Mouse (Mus musculus): Measurements from ENCODE around the gene Mphosph9.
"Not testable (repeated sequence)": the region's sequence is repeated elsewhere in the genome, so short reads cannot be mapped to it uniquely, and the experiment has no call there.

Gene Mphosph9

DNA sequence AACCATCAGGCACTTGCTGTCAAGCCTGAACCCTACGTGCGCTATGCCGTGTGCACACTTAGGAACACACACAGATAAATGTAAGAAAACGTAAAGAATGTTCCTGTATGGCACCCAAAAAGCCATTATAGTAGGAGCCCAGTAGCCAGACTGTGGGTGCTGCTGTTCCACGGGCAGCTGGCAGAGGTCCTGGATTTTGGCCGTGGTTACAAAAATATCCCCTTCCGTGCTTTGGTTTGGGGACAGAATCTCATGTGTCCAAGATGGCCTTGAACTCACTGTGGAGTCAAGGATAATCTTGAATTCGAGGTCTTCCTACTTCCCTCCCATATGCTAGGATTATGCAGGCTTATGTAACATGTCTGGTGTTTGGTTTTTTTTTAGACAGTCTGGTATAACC is 15.1 kb upstream of the Mphosph9 start:
- no peak for DNase-seq (ENCODE audit: low read depth, low spot score)

DNA sequence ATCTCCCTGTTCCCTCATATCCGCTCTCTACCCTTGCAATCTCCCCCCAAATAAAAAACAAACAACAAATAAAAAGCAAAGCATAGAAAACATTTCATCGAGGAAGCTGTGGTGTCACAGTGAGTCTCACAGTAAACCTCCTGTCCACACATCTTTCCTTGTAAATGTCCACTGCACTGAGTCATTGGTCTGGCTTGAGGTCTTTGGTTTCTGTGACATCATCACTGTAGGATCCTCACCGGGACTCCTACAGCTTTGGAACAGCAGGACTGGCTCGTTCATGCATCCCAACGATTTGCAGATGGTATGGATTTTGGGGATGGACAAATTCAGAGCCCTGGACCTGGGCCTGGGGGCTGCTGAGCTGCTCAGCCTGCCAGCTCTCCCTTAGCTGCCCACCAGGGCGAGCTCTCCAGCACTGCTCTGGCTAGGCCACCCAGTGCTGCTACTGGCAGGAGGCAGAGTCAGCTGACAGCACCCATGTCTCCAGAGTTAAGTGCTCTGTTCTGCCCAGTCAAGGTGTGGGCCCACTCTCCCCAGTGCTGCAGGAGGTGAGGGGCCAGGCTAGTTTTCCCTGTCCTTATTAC is 14.1 kb upstream of the Mphosph9 start:
- not testable (repeated sequence) for DNase-seq (ENCODE audit: low read depth, low spot score)

DNA sequence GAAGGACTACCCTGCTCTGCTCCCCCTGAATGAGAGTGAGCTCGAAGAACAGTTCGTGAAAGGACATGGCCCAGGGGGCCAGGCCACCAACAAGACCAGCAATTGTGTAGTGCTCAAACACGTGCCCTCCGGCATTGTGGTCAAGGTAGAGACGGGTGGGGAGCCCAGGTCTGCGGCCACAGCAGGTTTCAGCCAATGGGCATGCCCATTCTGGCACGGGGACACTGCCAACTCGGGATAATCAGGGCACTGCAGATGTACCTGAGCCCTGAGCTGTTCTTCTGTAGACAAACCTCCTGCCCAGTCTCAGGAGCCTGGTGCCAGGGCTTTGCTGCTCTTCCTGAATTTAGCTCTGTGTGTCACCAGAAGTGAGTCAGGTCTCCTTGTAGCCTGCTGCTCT is 11.0 kb upstream of the Mphosph9 start:
- no peak for DNase-seq (ENCODE audit: low read depth, low spot score)

DNA sequence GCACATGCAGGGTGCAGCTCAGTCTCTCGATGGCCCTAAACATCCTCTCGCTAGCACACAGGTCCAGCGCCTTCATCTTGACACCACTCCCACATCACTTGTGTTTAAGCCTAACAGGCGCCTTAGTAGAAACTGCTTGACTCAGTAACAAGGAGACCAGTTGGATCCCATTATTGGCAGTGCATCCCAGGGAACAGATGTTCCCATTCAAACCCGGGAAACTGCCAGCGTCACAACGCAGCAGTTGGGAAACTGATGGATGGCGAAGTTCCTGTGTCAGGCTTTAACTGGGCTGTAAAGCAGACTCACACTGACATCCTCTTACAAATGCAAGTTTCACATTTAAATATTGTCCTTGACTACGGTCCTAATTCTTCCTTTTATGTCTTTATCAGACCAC is 10.1 kb upstream of the Mphosph9 start:
- DNase-seq (ENCODE audit: low read depth, low spot score), result no peak

DNA sequence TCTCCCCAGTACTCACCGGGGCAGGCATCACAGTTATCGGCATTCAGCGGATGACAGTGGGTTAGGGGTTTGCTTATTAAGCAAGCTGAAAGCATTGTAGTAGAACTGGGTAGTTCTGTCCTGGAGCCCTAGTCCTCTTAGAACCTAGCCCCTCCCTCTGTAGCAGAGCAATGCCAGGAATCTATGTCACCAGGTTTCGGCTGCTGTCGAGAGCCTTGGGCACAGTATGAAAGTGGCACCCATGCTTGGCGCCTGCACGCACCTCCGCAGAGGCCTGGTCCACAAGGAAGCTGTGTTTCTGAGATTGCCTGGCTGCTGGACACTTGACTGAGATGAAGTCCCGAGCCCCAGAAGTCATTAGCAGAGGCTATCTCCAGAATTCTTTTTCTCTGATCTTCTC is 9.3 kb upstream of the Mphosph9 start:
- DNase-seq (ENCODE audit: low read depth, low spot score), result no peak

DNA sequence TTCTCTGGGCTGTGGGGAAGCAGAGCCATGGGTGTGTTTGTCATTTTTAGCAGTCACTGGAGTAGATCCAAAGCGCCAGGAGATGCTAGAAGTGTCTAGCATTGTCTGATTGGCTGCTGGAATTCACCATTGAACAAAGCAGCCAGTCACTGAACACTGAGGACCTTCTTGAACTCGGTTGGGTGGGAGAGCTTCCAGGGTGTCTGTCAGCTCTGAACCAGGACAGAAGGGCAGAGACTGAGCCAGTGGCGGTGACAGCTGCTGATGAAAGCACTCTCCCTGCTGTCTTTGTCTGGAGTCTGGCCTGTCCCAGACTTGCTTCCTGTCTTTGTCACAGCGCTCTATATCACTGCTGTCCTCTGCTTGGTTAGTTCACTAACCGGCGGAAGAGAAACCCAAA is 6.6 kb upstream of the Mphosph9 start:
- DNase-seq (ENCODE audit: low read depth, low spot score), result no peak

DNA sequence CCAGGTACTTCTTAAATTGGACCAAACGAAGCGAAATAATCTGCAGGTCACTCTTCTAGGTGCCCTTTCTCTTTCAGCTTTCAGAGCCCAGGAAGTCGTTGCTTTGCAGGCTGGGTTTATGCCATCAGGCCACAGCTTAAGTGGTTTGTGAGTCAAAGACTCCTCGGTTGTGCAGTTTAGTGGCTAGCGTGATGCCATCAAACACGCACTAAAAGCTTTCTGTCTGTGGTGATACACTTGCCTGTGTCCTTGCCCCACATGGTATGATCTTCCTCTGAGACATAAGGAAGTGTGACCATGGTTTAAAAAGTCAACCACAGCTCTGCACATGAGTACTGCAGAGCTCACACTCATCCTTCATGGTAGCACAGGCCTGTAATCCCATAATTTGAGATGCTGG is 2.3 kb upstream of the Mphosph9 start:
- DNase-seq (ENCODE audit: low read depth, low spot score), result no peak

DNA sequence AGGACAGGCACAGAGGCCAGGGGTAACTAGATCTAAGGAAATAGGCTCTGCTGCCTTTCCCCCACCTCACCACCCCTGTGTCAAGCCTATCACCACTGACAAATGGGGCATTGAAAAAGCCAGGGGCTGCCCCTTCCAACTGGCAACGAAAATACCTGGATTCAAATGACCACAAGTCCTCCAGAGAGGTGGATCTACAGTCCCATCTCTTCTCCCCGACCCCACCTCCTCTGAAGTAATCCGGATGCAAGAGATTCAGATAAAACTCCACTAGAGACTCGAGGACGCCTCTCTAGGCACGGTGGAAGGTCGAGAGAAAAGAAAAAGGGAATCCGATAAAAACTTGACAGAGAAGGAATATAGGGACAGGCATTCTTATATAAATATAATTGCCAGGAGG is 943 bp downstream of the Mphosph9 start:
- no peak for DNase-seq (ENCODE audit: low read depth, low spot score)

DNA sequence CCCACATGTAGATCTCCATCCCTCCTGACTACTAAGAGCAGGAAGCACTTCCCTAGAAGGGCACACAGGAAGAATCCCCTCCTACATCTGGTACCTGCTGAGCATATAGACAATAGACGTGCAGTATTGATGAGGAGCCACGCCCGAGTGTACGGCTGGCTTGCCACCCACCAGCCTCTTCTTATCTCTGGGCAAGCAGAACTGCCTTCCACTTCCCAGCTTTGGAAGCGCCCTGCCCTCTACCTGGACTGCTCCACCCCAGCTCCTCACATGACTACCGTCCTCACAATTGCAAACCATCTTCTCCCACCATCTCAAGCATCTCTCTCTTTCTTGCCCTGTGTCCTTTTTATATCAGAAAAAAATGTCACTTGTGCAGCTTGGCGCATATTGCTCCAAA is 10.1 kb downstream of the Mphosph9 start:
- no peak for DNase-seq (ENCODE audit: low read depth, low spot score)

DNA sequence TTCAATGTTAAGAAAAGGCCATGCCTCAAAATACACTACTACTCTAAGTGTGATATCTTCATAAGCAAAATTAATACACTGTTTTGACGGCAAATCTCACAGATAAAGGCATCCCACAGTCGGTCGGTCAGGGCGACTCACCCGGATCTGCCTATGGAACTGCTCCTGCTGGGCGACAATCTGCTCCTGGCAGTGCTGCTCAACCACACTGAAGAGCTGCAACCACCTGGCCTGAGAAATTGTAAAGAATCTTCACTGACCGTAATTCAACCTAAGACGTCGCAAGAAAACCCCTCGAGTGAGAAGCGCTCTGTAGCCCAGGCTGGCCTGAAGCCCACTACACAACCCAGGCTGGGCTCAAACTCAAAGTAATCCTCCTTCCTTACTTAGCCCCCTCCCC is 11.8 kb downstream of the Mphosph9 start:
- no peak for DNase-seq (ENCODE audit: low read depth, low spot score)

DNA sequence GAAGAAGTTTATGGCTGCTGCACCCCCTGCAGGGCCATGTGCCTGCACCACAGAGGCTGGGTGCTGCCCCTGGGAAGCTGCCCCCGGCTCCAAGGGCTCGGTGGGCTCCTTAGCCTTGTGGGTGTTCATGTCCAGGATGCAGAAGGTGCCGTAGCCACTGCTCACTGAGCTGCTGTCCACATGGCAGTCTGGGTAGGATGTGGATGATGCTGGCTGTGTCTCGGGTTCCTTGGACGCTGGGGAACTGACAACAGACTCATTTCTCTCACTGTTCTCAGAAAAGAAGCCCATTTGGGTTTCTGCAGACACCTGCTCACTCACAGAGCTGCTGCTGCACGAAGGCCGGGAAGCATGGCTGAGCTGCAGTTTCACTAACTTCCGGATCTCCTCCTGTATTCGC is 12.3 kb downstream of the Mphosph9 start:
- no peak for DNase-seq (ENCODE audit: low read depth, low spot score)

DNA sequence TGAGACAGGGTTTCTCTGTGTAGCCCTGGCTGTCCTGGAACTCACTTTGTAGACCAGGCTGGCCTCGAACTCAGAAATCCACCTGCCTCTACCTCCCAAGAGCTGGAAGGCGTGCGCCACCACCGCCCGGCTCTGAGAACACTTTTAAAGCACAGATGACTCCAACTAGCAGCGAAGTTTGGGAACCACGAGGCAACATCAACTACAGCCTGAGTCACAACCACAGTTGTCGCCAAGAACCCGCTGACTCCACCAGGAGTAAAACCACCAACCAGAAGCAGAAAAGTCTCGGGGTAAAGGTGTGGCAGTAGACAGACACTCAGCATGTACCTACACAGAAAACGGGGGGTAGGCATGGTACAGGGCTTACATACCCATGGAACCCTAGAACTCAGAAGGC is 17.7 kb downstream of the Mphosph9 start:
- no peak for DNase-seq (ENCODE audit: low read depth, low spot score)

DNA sequence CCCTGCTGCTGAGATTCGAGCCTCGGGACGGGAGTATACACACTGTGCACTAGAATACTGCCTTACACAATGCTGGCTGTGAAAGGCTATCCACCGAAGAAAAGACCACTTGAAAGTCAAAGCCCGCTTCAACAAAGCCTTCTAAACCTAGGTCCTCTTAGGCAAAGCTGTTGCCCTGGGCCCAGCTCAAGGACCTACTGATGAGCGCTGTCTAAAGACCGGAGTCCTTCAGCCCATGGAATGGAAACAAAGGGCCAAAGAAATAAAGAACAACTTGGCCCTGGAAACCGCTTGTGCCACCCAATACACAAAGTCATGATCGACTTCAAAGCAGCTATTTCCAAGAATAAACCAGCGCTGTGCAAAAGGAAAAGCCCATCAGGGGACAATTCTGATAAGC is 18.6 kb downstream of the Mphosph9 start:
- DNase-seq (ENCODE audit: low read depth, low spot score), result no peak

DNA sequence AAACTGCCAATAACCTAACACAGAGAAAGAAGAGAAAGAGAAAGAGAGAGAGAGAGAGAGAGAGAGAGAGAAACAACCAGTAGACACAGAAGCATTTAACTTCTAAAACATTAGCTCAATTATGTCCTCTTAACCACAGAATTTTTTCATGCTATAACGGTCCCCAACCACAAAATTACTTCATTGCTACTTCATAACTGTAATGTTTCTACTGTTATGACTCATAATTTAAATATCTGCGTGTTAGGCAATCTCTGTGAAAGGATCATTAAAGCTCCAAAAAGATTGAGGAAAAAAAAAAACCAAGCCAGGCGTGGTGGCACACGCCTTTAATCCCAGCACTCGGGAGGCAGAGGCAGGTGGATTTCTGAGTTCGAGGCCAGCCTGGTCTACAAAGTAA is 24.9 kb downstream of the Mphosph9 start:
- not testable (repeated sequence) for DNase-seq (ENCODE audit: low read depth, low spot score)

DNA sequence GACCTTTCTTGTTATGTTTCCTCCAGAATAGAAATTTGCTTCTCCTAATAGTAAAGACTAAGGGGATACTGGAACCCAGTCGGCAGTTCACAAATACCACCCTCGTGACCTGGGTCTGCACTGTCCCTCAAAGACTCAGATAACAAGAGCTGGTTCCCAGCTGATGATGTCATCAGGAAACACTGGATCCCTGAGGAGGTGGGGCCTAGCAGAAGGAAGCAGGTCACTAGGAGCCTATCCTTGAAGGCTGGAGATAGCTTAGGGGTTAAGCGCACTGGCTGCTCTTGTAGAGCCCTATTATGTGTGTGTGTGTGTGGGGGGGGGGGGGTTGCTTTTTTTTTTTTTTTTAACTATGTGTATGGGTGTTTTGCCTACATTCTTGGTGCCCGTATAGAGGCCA is 27.6 kb downstream of the Mphosph9 start:
- DNase-seq (ENCODE audit: low read depth, low spot score), result no peak

DNA sequence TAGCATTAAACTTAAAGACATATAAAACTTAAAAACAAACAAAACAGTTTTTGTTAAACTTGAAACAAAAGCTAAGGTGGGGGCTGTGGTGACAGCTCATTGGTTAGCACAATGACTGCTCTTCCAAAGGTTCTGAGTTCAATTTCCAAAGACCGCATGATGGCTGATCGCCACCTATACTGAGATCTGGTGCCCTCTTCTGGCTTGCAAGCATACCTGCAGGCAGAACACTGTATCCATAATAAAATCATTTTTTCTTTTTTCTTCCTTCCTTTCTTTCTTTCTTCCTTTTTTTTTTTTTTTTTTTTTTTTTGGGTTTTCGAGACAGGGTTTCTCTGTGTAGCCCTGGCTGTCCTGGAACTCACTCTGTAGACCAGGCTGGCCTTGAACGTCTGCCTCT is 28.5 kb downstream of the Mphosph9 start:
- DNase-seq (ENCODE audit: low read depth, low spot score), result peak; percentile 9

DNA sequence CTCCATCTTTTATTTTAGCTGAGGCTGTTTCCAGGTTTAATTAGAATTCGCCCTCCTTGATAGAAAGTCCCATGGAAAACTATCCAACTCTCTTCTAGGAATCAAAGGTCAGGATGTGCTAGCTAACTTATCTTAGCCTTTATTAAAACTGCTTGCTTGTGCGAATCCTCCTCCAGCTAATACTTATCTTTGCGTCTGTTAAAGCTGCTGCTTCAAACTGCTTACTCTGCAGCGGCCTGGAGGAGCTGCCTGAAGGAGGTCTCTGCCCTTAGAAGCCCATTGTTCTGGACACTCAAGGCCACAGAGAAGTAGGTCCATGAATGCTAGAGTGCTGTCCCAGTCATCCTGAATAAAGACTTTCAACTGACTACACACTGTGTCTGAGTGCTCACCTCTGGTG is 31.3 kb downstream of the Mphosph9 start:
- DNase-seq (ENCODE audit: low read depth, low spot score), result no peak

DNA sequence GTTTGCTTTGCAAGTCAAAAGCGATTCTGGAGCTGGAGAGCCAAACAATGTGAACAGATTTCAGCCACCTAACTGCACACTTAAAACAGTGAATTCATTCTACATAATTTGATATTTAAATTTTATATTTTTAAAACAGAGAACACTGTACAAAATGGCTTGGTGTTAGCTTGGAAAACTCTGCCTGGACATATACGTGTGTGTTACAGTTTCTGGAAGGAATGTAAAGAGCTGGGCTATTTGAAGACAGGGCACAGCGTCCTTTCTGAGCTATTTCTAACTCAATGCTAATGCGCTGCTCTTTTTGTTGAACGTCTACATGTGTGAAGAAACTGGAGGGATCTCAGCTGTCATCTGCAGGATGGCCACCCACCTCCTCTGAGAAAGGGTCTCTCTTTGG is 33.8 kb downstream of the Mphosph9 start:
- no peak for DNase-seq (ENCODE audit: low read depth, low spot score)

DNA sequence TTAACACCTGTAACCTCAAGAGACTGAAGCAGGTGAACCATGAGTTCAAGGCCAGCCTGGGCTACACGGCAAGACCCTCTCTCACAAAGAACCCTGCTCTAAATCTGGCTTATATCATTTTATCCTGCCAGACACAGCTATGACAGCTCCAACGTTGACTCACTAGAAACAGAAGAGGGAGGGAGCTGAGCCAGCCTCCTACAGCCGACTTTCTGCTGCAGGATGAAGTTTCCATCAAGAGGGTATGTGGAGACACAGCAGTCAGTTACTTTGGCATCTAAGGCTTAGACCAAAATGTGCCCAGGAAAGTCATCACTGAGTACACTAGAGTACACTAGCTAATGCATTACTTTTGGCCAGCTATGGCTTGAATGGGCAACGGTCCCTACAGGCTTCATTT is 37.6 kb downstream of the Mphosph9 start:
- DNase-seq (ENCODE audit: low read depth, low spot score), result no peak

DNA sequence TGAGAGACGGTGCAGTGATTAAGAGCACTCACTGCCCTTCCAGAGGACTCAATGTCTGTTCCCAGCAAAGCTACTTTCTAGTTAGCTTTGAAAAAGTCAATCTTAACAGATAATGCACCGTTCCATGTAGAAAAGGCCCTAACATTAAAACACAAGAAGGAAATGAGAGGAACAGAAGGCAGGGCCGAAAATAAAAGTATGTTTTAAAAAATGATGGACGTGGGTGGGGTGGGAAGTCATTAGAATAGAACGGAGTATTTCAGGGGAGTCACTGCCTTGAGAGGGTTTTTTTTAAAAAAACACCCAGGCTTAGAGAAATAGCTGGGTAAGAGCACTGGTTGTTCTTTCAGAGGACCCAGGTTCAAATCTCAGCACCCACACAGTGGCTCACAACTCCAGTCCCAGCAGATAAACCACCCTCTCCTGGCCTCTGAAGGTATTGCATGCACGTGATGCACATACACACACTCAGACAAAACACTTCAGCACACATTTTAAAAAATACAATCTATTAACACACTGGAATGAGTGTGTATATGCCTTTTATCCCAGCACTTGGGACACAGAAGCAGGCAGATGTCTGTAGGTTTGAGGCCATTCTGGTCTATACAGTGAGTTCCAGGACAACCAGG is 40.0 kb downstream of the Mphosph9 start:
- DNase-seq (ENCODE audit: low read depth, low spot score), result no peak

DNA sequence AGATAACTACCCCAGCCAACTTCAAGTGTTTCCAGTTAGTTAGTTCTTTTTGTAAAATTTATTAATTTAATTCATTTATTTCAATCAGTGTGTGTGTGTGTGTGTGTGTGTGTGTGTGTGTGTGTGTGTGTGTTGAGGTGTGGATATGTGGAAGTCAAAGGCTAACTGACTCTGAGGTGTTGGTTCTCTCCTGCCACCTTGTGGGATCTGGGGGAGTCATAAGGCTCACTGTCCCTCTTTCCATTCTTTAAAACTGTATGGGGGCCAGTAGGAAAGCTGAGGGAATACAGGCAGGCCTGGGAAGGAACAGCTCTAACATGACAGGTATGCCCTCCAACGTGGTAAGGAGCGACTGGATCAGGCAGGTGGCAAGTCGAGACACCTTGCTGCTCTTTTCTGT is 43.4 kb downstream of the Mphosph9 start:
- DNase-seq (ENCODE audit: low read depth, low spot score), result no peak

DNA sequence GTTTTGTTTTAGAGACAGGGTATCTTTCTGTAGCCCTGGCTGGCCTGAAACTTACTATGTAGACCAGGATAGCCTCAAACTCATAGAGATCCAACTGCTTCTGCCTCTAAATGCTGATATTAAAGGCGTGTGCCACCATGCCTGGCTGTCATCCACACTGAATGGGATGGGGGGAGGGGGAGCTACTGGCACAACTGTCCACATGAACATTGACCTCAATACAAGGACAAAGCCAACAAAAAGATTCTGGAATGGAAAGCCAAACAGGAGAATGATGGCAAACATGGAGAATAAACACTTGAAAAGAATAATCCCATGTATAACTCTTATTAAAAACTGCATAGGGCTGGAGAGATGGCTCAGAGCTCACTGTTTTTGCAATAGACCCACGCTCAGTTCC is 44.9 kb downstream of the Mphosph9 start:
- DNase-seq (ENCODE audit: low read depth, low spot score), result no peak

DNA sequence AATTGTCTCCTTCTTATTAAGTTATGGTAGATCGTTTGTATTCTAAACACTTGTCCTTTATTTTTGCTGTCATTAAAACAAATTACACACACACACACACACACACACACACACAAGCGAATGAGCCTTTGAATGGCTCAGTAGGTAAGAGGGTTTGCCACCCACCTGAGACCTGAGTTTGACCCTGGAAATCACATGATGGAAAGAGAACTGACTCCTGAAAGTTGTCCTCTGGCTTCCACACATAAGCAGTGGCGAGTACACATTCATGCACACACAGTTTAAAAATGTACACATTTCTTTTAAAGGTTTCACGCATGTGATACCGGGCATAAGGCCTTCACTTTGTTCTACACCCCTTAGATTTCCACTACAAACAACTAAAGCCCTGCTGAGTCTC is 57.5 kb downstream of the Mphosph9 start:
- DNase-seq (ENCODE audit: low read depth, low spot score), result no peak

DNA sequence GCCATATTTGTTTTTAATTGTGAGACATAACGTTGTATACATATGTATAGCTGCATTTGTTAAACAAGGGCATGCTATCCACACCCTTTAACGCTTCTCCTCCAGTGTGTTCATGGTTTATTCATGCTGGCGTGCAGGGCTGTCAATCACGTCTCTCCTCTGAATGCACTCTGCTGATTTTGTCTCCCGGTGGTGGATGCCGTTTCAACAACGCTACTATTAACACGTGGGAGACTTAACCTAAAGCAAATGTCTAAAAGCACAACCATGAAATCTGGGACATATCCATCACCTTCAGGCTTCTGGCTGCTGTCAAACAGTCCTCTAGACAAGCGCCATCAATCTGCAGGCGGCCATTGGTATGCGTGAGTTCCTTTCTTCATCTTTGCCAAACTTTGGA is 58.1 kb downstream of the Mphosph9 start:
- DNase-seq (ENCODE audit: low read depth, low spot score), result no peak
